Mouse (Mus musculus) liver, embryonic 16.5 days (tissue): Measurements from ENCODE around the gene Depdc1a. TPM values are rescaled to one million over a fixed set of nuclear protein-coding genes. Genes with fewer than 3 reads are reported as not detected.
"Not testable (repeated sequence)": the region's sequence is repeated elsewhere in the genome, so short reads cannot be mapped to it uniquely, and the experiment has no call there.

Experiments
- ATAC-seq: fragments of 200-750 bp; cut with Nextera tagmentation; 2 replicates; pipeline ENCODE4 v1.8.0; 2017; ENCODE audit warnings: low read depth, mild to moderate bottlenecking, moderate number of reproducible peaks, moderate library complexity
- H3K27ac ChIP-seq: fragments of 300-500 bp; sonication (generic); 2 replicates; pipeline ENCODE4 v1.5.1; 2014; ENCODE audit warnings: mild to moderate bottlenecking, low read length
- H3K27me3 ChIP-seq: fragments of 300-500 bp; sonication (generic); 2 replicates; pipeline ENCODE4 v1.6.1; 2014; ENCODE audit warnings: low read depth, low read length, mixed read lengths; ENCODE audit not compliant: control insufficient read depth, insufficient read depth
- H3K36me3 ChIP-seq: fragments of 300-500 bp; sonication (generic); 2 replicates; pipeline ENCODE4 v1.6.1; 2014; ENCODE audit warnings: mild to moderate bottlenecking; ENCODE audit not compliant: control insufficient read depth, insufficient read depth
- H3K4me1 ChIP-seq: fragments of 300-500 bp; sonication (generic); 2 replicates; pipeline ENCODE4 v1.6.1; 2014; ENCODE audit warnings: low read depth, low read length, mixed read lengths; ENCODE audit not compliant: control insufficient read depth
- H3K4me2 ChIP-seq: fragments of 300-500 bp; sonication (generic); 2 replicates; pipeline ENCODE4 v1.6.1; 2014; ENCODE audit warnings: low read depth, low read length, mixed read lengths
- H3K4me3 ChIP-seq: fragments of 300-500 bp; sonication (generic); 2 replicates; pipeline ENCODE4 v1.5.1; 2014; ENCODE audit warnings: low read depth, mild to moderate bottlenecking, low read length
- H3K9ac ChIP-seq: fragments of 300-500 bp; sonication (generic); 2 replicates; pipeline ENCODE4 v1.6.1; 2014; ENCODE audit warnings: low read depth, low read length
- H3K9me3 ChIP-seq: fragments of 300-500 bp; sonication (generic); replicated peaks from 2 replicates; pipeline ENCODE4 v1.6.1; 2016; ENCODE audit warnings: low read length; ENCODE audit not compliant: control insufficient read depth
- WGBS: fragments of 180-500 bp; shearing (Covaris S2); extraction: QIAGEN DNeasy Blood & Tissue Kit; methylation state at CpG from one replicate; pipeline ENCODE4 v1.1.7; 2014; ENCODE audit not compliant: insufficient replicate concordance; 5-methylcytosine and 5-hydroxymethylcytosine counted together
- polyA plus RNA-seq: library from polyadenylated mRNA; unstranded; fragments of >200 nt; fragmentation: Nextera tagmentation; extraction: Ambion mirVana; gene quantifications from 2 replicates; pipeline ENCODE4 v1.2.1, GENCODE M21; 2015

Gene Depdc1a
- polyA plus RNA-seq, result 22.8 and 25.8 TPM in 2 replicates

DNA sequence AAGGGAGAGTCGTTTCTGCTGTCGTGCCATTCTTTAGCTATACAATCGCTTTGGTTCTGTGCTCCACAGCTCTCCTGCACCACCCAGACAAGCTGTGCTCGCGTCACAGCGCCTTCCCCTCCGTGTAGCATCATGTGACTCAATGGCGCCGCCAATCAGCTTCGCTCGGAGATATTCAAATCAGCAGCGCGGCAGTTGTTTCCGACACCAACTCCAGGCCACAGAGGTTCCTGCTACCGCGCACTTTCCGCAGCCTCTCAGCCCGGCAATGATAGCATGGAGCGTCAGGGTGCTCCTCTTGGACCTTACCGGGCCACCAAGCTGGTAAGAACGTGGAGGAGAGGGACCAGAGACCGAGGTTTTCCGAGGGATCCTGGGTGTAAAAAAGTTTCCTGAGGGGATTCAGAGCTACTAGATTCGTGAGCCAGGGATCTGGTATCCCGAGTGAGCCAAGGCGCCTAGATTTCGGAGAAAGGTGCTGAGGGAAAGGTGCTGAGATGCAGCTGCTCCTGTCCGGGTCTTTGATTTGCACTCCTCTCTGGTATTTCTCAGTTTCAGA, at the start of gene Depdc1a:
Depdc1a (plus strand) TSS at position 191 of the 559 bp plus-strand sequence.
- Histone ChIP-seq H3K9ac (peak within 1 kb of the TSS; percentile 72), H3K27ac (peak within 1 kb of the TSS; percentile 70), H3K4me3 (peak within 1 kb of the TSS; percentile 65), H3K4me1 (no peaks in the 10 kb centered on the region), H3K36me3 (no peaks in the 10 kb centered on the region; the same call in none of the 2 replicates), H3K27me3 (no peaks in the 10 kb centered on the region), H3K9me3 (no peaks in the 10 kb centered on the region), H3K4me2 (peak within 1 kb of the TSS; percentile 82)
- peak; percentile 100 for ATAC-seq
- under 1% methylated on average over 28 of the region's 28 CpGs for WGBS

DNA sequence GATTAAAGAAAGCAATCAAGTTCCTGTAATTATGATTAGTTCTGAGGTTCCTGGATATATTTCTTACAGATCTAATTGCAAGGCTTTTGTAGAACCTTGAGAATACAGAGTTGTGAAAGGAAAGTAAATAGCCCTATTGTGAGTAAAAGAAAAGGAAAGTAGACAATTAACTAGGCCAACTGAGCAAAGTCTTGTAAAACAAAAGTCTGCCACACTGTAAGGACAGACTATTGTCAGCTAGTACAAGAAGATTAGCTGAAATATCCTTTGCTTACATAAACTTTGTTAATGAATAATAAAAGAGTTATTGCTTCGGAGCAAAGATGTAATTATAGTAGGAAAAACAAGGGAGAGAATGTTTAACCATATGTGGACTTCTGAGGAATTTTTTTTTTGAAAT, 25.2 kb upstream of the Depdc1a start:
- 52% methylated on average over 1 of the region's 1 CpGs for WGBS
- H3K4me1 ChIP-seq, result no peaks in the 10 kb centered on the region
- no peaks in the 10 kb centered on the region for H3K36me3 ChIP-seq
- H3K4me3 ChIP-seq, result no peak overlapping the region
- H3K4me2 ChIP-seq, result no peak overlapping the region
- H3K27ac ChIP-seq, result no peak overlapping the region
- H3K27me3 ChIP-seq, result no peaks in the 10 kb centered on the region
- no peak overlapping the region for H3K9ac ChIP-seq
- H3K9me3 ChIP-seq, result no peaks in the 10 kb centered on the region
- no peak for ATAC-seq

- no peak overlapping the region for H3K4me2 ChIP-seq
- no peaks in the 10 kb centered on the region for H3K36me3 ChIP-seq
- no peak overlapping the region for H3K9ac ChIP-seq
- no peak overlapping the region for H3K4me3 ChIP-seq
- no peaks in the 10 kb centered on the region for H3K4me1 ChIP-seq
- no peaks in the 10 kb centered on the region for H3K27me3 ChIP-seq
- H3K9me3 ChIP-seq, result no peaks in the 10 kb centered on the region
- 69% methylated on average over 1 of the region's 1 CpGs for WGBS
- no peak for ATAC-seq
- H3K27ac ChIP-seq, result no peak overlapping the region
These were observed 19.8 kb upstream of the Depdc1a start for GRCm38 (mm10) chr3:159475465-159475864.

DNA sequence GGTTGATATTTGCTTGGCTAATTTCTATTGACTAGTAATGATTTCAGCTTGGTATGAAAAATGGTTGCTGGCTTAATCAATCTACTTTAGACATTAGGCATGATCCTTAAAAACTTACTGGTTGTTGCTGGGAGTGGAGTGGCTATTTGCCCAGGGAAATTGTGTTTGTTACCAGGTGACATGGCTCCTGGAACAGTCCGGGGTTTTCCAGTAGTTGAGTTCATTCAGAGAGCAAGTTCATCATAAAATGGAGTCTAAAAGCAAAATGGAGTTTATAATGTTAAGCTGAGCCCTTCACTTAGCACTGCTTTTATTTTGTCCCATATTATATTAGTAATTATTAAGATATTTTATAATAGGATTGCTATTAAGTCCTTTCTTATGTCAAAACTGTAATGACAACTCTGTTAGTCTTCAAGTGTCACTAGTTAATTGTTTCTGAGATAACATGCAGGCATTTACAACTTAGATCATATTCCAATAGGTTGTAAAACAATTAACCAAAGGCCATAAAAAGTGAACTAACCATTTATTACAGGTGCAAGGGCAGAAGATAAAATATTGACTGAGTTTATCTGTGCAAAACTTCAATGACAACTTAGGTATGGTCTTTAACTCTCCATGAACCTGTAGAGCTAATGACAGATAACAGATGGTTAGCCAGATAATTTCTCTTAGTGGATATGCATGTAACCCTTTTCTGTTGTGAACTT, 17.8 kb upstream of the Depdc1a start:
- Histone ChIP-seq H3K4me1 (no peaks in the 10 kb centered on the region), H3K4me2 (no peak overlapping the region), H3K9me3 (no peaks in the 10 kb centered on the region), H3K27me3 (no peaks in the 10 kb centered on the region), H3K27ac (no peak overlapping the region), H3K9ac (no peak overlapping the region), H3K4me3 (no peak overlapping the region), H3K36me3 (no peaks in the 10 kb centered on the region)
- 46% methylated on average over 1 of the region's 1 CpGs for WGBS
- ATAC-seq, result no peak

- H3K4me2 ChIP-seq, result peak overlapping the region; percentile 82
- H3K9ac ChIP-seq, result peak overlapping the region; percentile 72
- H3K9me3 ChIP-seq, H3K4me1 ChIP-seq, H3K27me3 ChIP-seq, H3K36me3 ChIP-seq: not testable (repeated sequence)
- 0 out of 2 replicates have a peak overlapping the region, but pooled peaks have one; percentile 41 for H3K27ac ChIP-seq
- ATAC-seq, result peak; percentile 23
- H3K4me3 ChIP-seq, result peak overlapping the region; percentile 65
These were observed 524 bp upstream of the Depdc1a start for GRCm38 (mm10) chr3:159494709-159495108.

GRCm38 (mm10) chr3:159508899-159509298, 13.7 kb downstream of the Depdc1a start:
- Histone ChIP-seq H3K27me3 (no peaks in the 10 kb centered on the region), H3K9ac (no peak overlapping the region), H3K27ac (no peak overlapping the region), H3K36me3 (no peaks in the 10 kb centered on the region), H3K4me2 (no peak overlapping the region), H3K4me1 (no peaks in the 10 kb centered on the region), H3K9me3 (no peaks in the 10 kb centered on the region), H3K4me3 (no peak overlapping the region)
- no peak for ATAC-seq

GRCm38 (mm10) chr3:159528563-159528962, 33.3 kb downstream of the Depdc1a start:
- Histone ChIP-seq H3K9me3 (no peaks in the 10 kb centered on the region), H3K27ac (no peak overlapping the region), H3K4me2 (no peak overlapping the region), H3K4me1 (no peaks in the 10 kb centered on the region), H3K9ac (no peak overlapping the region), H3K4me3 (no peak overlapping the region), H3K27me3 (no peaks in the 10 kb centered on the region), H3K36me3 (no peaks in the 10 kb centered on the region; the same call in 1 of the 2 replicates)
- ATAC-seq, result no peak

- Histone ChIP-seq H3K9ac (no peak overlapping the region), H3K9me3 (no peaks in the 10 kb centered on the region), H3K36me3 (no peaks in the 10 kb centered on the region), H3K4me3 (no peak overlapping the region), H3K4me2 (no peak overlapping the region), H3K27ac (no peak overlapping the region), H3K27me3 (no peaks in the 10 kb centered on the region), H3K4me1 (no peaks in the 10 kb centered on the region)
- ATAC-seq, result no peak
- 58% methylated on average over 3 of the region's 3 CpGs for WGBS
These were observed 53.1 kb downstream of the Depdc1a start for GRCm38 (mm10) chr3:159548303-159548702.

DNA sequence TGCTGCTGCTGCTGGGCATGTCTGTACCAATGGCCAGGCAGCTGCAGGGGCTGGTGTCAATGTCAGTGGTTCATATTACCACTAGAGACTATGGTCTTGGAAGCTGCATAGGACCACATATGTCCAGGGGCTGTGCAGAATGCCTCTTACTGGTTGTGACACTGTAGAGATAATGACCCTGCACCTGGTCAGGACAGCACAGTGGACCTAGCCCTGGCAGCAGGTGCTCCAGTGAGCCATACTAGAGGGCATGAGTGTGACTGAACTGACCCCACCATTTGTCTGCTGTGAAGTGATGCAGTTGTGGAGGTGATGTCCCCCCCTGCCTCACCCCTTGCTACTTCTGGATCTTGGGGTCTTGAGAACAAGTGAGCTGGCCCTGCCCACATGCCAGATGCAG, 55.0 kb downstream of the Depdc1a start:
- no peaks in the 10 kb centered on the region for H3K9me3 ChIP-seq
- H3K36me3 ChIP-seq, result no peaks in the 10 kb centered on the region
- ATAC-seq, result no peak
- no peaks in the 10 kb centered on the region for H3K4me1 ChIP-seq
- H3K27me3 ChIP-seq, result no peaks in the 10 kb centered on the region
- no peak overlapping the region for H3K4me2 ChIP-seq
- no peak overlapping the region for H3K9ac ChIP-seq
- H3K4me3 ChIP-seq, result no peak overlapping the region
- no peak overlapping the region for H3K27ac ChIP-seq
